Mouse (Mus musculus) left cerebral cortex, postnatal 14 days (tissue): ENCODE measurements around the gene Cnot4. TPM values are rescaled to one million over a fixed set of nuclear protein-coding genes. Genes with fewer than 3 reads are reported as not detected.

Experiments
- DNase-seq, 2 experiments: peaks; one replicate each; pipeline ENCODE4 v3.0.0; 2021 to 2022; ENCODE audit warnings: low spot score in 2 of 2, mixed read lengths in 1 of 2
- intact Hi-C: fragments of 180-260 bp; cut with DNase I; formaldehyde crosslinking; loops from one replicate; pipeline ENCODE4 v1.15.1; 2025
- total RNA-seq, 2 experiments: library from RNA; stranded (reverse); gene quantifications; 2 replicates each; pipeline ENCODE4 v1.2.3; 2021

Cnot4 gene
- total RNA-seq, 2 experiments from 2014 or later, result 36.0 to 38.4 TPM

DNA sequence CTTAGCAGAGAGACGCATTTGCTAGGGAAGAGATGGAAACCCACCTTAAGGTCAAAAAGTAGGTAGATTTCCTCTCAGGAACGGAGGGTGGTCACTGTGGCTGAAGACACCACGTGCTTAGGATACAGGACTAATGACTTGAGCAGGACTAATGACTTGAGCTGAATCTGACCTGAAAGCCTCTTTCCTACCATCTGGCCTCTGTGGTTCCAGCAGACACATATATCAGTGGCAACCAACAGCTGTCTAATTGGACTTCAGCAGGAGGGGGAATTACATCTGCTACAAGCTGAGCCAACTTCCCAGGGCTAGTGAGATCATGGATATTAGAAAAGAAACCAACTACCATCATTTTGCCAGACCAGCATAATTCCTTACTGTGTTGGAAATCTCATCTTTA lies 154.2 kb downstream of the Cnot4 start:
- DNase-seq, result no peak
- intact Hi-C loops, result no loop called here

Other genes starting within 250 kb of the Cnot4 start
- gene Wdr91, start 222.8 kb downstream of the Cnot4 start, total RNA-seq, result 10 to 100 TPM; 30.6 to 31.2 TPM
- not detected for gene Stra8, start 213.6 kb downstream of the Cnot4 start, total RNA-seq
- 1 to 10 TPM; 1.1 TPM for gene Slc23a4, start 145.3 kb downstream of the Cnot4 start, total RNA-seq
- gene Nup205, start 43.7 kb upstream of the Cnot4 start, total RNA-seq, result 10 to 100 TPM; 25.1 to 27.7 TPM
- 10 to 100 TPM; 11.1 to 13.9 TPM for gene Slc13a4, start 174.4 kb upstream of the Cnot4 start, total RNA-seq
- gene Fam180a, start 192.4 kb upstream of the Cnot4 start, total RNA-seq, result 1 to 10 TPM; 5.5 to 7.4 TPM